Mouse (Mus musculus): ENCODE data around the gene Stxbp2.

DNA sequence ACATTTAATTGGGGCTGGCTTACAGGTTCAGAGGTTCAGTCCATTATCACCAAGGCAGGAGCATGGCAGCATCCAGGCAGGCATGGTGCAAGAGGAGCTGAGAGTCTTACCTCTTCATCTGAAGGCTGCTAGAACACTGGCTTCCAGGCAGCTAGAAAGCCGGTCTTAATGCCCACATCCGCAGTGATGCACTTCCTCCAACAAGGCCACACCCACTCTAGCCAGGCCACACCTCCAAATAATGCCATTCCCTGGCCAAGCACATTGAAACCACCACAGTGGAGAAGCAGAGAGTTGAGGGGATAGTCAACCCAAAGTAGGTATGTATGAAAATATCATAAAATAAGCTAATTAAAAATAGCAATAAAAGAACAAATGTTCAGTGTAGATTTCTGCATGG, 39.6 kb downstream of the Stxbp2 start:
- no peak for TF ChIP-seq CTCF (IDR thresholded peaks at IDR 0.05; ENCODE audit: extremely low read depth, insufficient read depth, low read length)
- no peak for TF ChIP-seq POLR2A (IDR thresholded peaks at IDR 0.05; ENCODE audit: extremely low read depth, insufficient read depth, low read length)
